Mouse (Mus musculus) left cerebral cortex, adult 2 months (tissue): ENCODE measurements around the gene Nisch. TPM values are rescaled to one million over a fixed set of nuclear protein-coding genes. Genes with fewer than 3 reads are reported as not detected.

Experiments used
- DNase-seq, 2 experiments: peaks; one replicate each; pipeline ENCODE4 v3.0.0; 2021 to 2022; ENCODE audit warnings: low spot score in 2 of 2, mixed read lengths in 1 of 2; ENCODE audit errors: extremely low spot score in 1 of 2
- H3K27ac ChIP-seq: fragments of 200-600 bp; 2 replicates; pipeline ENCODE4 v1.8.1; 2022
- H3K4me3 ChIP-seq: fragments of 200-600 bp; 2 replicates; pipeline ENCODE4 v1.8.1; 2022
- CTCF ChIP-seq: fragments of 200-600 bp; IDR thresholded peaks from 2 replicates; pipeline ENCODE4 v1.8.1; 2022; ENCODE audit warnings: antibody characterized with exemption, mild to moderate bottlenecking, moderate library complexity
- intact Hi-C: fragments of 180-260 bp; cut with DNase I; formaldehyde crosslinking; loops from one replicate; pipeline ENCODE4 v1.15.1; 2025
- long read RNA-seq, 2 experiments: library from polyadenylated mRNA; stranded (forward); transcript quantifications; one replicate each; pipeline ENCODE4 v2.0.0; 2021; ENCODE audit warnings: borderline mapping rate in 2 of 2
- total RNA-seq, 2 experiments: library from RNA; stranded (reverse); gene quantifications; 2 replicates each; pipeline ENCODE4 v1.2.3; 2021

Nisch gene
- total RNA-seq: 100 to 1,000 TPM; 387 to 407 TPM
- long read RNA-seq, experiment 1, full-length matches to known transcripts: 384 of 766 reads
- long read RNA-seq, experiment 1, partial matches to known transcripts: 97 of 766 reads
- long read RNA-seq, experiment 1, other reads (novel, unspliced or antisense): 285 of 766 reads
- long read RNA-seq, experiment 2, full-length matches to known transcripts: 319 of 582 reads
- long read RNA-seq, experiment 2, partial matches to known transcripts: 72 of 582 reads
- long read RNA-seq, experiment 2, other reads (novel, unspliced or antisense): 191 of 582 reads

- DNase-seq: no peak
- Histone ChIP-seq H3K4me3 (peak within 1 kb of the TSS; percentile 9; the same call in 1 of the 2 replicates), H3K27ac (0 out of 2 replicates have a peak within 1 kb of the TSS, but pooled peaks have one; percentile 11)
- TF ChIP-seq CTCF: no peak
- intact Hi-C loops: no loop called here
Measured at GRCm38 (mm10) chr14:31216846-31217245, at the start of gene Nisch. Gene Nisch, minus strand, starts transcription at chr14:31216946.

- TF ChIP-seq CTCF: no peak
- intact Hi-C loops: no loop called here
- Histone ChIP-seq H3K4me3 (no peak overlapping the region), H3K27ac (no peak overlapping the region)
- no peak for DNase-seq
Measured at GRCm38 (mm10) chr14:31260932-31261331, 44.2 kb upstream of the Nisch start.

GRCm38 (mm10) chr14:31260374-31260773 is 43.6 kb upstream of the Nisch start:
- H3K27ac ChIP-seq: no peak overlapping the region
- DNase-seq: no peak
- H3K4me3 ChIP-seq: no peak overlapping the region
- no peak for TF ChIP-seq CTCF
- intact Hi-C loops: no loop called here

GRCm38 (mm10) chr14:31258476-31259050 is 41.8 kb upstream of the Nisch start:
- no peak for DNase-seq
- no peak overlapping the region for H3K4me3 ChIP-seq
- intact Hi-C loops: no loop called here
- H3K27ac ChIP-seq: no peak overlapping the region
- no peak for TF ChIP-seq CTCF

- no peak for TF ChIP-seq CTCF
- DNase-seq: no peak
- intact Hi-C loops: loop anchor here (5.0 kb wide), 1 partner anchor 235 kb away; the partner anchor contains the start of genes Gnl3 and Pbrm1
- peak overlapping the region; percentile 99 for H3K4me3 ChIP-seq
- no peak overlapping the region for H3K27ac ChIP-seq
Measured at GRCm38 (mm10) chr14:31252091-31252490, 35.3 kb upstream of the Nisch start.

GRCm38 (mm10) chr14:31251626-31252025 is 34.9 kb upstream of the Nisch start:
- no peak for TF ChIP-seq CTCF
- H3K4me3 ChIP-seq: peak overlapping the region; percentile 99
- H3K27ac ChIP-seq: peak overlapping the region; percentile 89
- intact Hi-C loops: loop anchor here (2.0 to 5.0 kb wide), 3 partner anchors 45 to 234 kb away; partner anchors contain the start of genes Capn7, Gnl3 and Pbrm1
- no peak for DNase-seq

- peak; percentile 95 to 99 for DNase-seq
- intact Hi-C loops: loop anchor here (2.0 to 5.0 kb wide), 3 partner anchors 44 to 234 kb away; partner anchors contain the start of genes Capn7, Gnl3 and Pbrm1
- Histone ChIP-seq H3K27ac (peak within 1 kb of the TSS; percentile 97), H3K4me3 (peak within 1 kb of the TSS; percentile 99)
- no peak; the same call in 1 of the 2 replicates for TF ChIP-seq CTCF
Measured at GRCm38 (mm10) chr14:31251084-31251604, 34.4 kb upstream of the Nisch start, which contains the start of the genes Phf7 and Bap1. Gene Phf7, minus strand, starts transcription at chr14:31251317. Gene Bap1, plus strand, starts transcription at chr14:31251450.

- intact Hi-C loops: loop anchor here (2.0 to 5.0 kb wide), 3 partner anchors 44 to 233 kb away; partner anchors contain the start of genes Capn7, Gnl3 and Pbrm1
- no peak for DNase-seq
- Histone ChIP-seq H3K4me3 (peak overlapping the region; percentile 99), H3K27ac (peak overlapping the region; percentile 97)
- no peak for TF ChIP-seq CTCF
Measured at GRCm38 (mm10) chr14:31250222-31251083, 33.7 kb upstream of the Nisch start.

- intact Hi-C loops: no loop called here
- no peak overlapping the region for H3K4me3 ChIP-seq
- TF ChIP-seq CTCF: no peak
- no peak for DNase-seq
- no peak overlapping the region for H3K27ac ChIP-seq
Measured at GRCm38 (mm10) chr14:31248396-31248795, 31.6 kb upstream of the Nisch start.

- Histone ChIP-seq H3K4me3 (no peak overlapping the region), H3K27ac (no peak overlapping the region)
- no peak for DNase-seq
- TF ChIP-seq CTCF: no peak
- intact Hi-C loops: no loop called here
Measured at GRCm38 (mm10) chr14:31245946-31246345, 29.2 kb upstream of the Nisch start.

- Histone ChIP-seq H3K27ac (no peak overlapping the region), H3K4me3 (no peak overlapping the region)
- no peak for DNase-seq
- intact Hi-C loops: no loop called here
- no peak for TF ChIP-seq CTCF
Measured at GRCm38 (mm10) chr14:31244777-31245176, 28.0 kb upstream of the Nisch start.
